Mouse (Mus musculus) spleen, adult 2 months (tissue): ENCODE measurements around the gene Kcnk13.

Experiments
- CTCF ChIP-seq: fragments of 200-500 bp; IDR thresholded peaks from 2 replicates; pipeline ENCODE4 v1.5.1; 2011; ENCODE audit warnings: mild to moderate bottlenecking, inconsistent platforms; ENCODE audit not compliant: insufficient read depth, insufficient read length, insufficient replicate concordance; ENCODE audit errors: extremely low read depth
- POLR2A ChIP-seq: fragments of 200-500 bp; IDR thresholded peaks from 2 replicates; pipeline ENCODE4 v1.6.1; 2011; ENCODE audit warnings: low read depth, low read length, inconsistent platforms

DNA sequence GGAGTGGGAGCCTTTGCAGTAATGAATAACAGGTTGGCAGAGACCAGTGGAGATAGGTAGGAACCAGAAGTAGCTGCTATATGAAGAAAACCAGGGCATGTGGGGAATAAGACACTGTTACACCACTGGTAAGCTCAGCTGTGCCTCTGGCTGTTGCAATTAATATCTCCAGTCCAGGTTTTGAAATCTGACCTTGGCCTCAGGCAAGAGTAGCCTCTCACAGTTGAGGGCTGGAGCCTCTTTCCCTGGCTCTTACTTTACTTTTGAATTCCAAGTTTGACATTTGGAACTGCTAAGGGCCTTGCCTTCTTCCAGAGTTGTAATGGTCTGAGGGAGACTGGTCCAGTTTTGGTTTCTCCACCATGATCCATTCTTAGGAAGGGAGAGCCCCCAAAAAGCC is 97.5 kb downstream of the Kcnk13 start:
- TF ChIP-seq CTCF (no peak), POLR2A (no peak)
